Mouse (Mus musculus) cortical plate, adult 2 months (tissue): ENCODE measurements around the gene Cdk5.

ENCODE experiments used
- CTCF ChIP-seq: fragments of 200-500 bp; IDR thresholded peaks from 2 replicates; pipeline ENCODE4 v1.5.1; 2011; ENCODE audit warnings: mild to moderate bottlenecking, control low read depth, low read length; ENCODE audit not compliant: insufficient read depth; ENCODE audit errors: extremely low read depth
- POLR2A ChIP-seq: fragments of 200-500 bp; IDR thresholded peaks from 2 replicates; pipeline ENCODE4 v1.6.1; 2011; ENCODE audit warnings: mild to moderate bottlenecking, low read length, control low read depth; ENCODE audit not compliant: insufficient read depth; ENCODE audit errors: extremely low read depth

- TF ChIP-seq CTCF: peak; percentile 35; the same call in 1 of the 2 replicates
- TF ChIP-seq POLR2A: no peak
Observed at GRCm38 (mm10) chr5:24387264-24388241, 35.8 kb downstream of the Cdk5 start.
